Mouse (Mus musculus) left cerebral cortex, adult 18-20 months (tissue): ENCODE measurements around the gene Tll1. TPM values are rescaled to one million over a fixed set of nuclear protein-coding genes. Genes with fewer than 3 reads are reported as not detected.

ENCODE experiments used
- DNase-seq, 2 experiments: peaks; one replicate each; pipeline ENCODE4 v3.0.0; 2021 to 2022; ENCODE audit warnings: low spot score in 2 of 2, mixed read lengths in 1 of 2
- long read RNA-seq, 2 experiments: library from polyadenylated mRNA; stranded (forward); transcript quantifications; one replicate each; pipeline ENCODE4 v2.0.0; 2021
- total RNA-seq, 2 experiments: library from RNA; stranded (reverse); gene quantifications; 2 replicates each; pipeline ENCODE4 v1.2.3; 2021

The Tll1 gene
- 1 to 10 TPM; 1.8 to 3.0 TPM for total RNA-seq
- long read RNA-seq, experiment 1, partial matches to known transcripts = 0 of 2 reads
- long read RNA-seq, experiment 1, other reads (novel, unspliced or antisense) = 2 of 2 reads
- long read RNA-seq, experiment 2, full-length matches to known transcripts = 1 of 2 reads
- long read RNA-seq, experiment 2, partial matches to known transcripts = 0 of 2 reads
- long read RNA-seq, experiment 2, other reads (novel, unspliced or antisense) = 1 of 2 reads

DNA sequence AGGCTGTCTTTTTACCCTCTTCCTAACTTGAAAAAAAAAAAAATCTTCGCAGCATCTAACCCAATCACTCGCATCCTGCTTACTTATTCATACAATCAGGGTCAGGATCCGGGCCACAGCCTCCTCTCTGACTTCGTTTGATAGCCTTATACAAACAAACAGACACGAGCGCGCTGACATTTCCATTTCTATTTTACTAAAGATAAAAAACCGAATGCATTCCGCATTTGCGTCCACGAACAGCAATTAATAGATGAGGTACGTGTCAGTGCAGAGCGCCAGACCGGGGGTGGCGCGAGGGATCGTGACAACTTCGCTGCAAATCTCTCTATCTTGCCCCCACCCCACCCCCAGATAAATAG, at the start of gene Tll1:
Gene Tll1 (minus strand): TSS at position 248 of the 362 bp plus-strand sequence.
- DNase-seq = peak in 1 of 2 experiments; percentile 12

DNA sequence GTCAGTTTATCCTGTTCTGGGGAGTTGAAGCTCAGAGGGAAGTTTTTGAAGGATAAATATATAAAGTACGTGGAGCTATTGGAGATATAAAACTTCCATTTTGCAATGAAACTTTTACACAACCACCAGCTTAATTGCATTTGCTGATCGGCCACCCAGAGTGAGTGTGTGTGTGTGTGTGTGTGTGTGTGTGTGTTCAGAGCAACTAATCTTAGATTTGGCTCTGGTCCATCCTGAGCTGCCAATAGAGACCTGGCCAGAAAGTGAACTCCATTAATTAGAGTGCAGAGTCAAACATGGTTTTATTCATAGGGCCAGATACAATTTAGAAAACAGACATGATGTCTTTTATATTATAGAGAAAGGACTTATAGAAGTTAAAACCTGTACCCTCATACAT, 32.6 kb upstream of the Tll1 start:
- DNase-seq = no peak

DNA sequence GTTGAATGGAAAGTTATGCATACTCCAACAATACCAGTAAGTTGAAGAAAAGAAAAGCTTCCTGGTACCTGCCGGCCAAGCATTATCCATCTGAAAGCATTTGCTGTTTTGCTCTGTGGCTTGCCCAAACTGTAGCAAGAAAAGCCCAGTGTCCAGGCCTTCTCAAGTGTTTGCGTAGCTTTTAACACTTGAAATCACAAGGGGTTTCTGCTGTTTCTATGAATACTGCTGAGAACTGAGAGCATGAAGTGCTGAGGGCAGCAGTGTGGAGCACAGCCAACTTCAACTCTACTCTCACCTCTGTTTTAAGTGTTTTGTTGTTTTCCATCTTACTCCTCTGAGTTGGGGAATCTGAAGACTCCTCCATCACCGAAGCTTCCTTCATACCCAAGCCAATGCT, 15.5 kb upstream of the Tll1 start:
- no peak for DNase-seq

DNA sequence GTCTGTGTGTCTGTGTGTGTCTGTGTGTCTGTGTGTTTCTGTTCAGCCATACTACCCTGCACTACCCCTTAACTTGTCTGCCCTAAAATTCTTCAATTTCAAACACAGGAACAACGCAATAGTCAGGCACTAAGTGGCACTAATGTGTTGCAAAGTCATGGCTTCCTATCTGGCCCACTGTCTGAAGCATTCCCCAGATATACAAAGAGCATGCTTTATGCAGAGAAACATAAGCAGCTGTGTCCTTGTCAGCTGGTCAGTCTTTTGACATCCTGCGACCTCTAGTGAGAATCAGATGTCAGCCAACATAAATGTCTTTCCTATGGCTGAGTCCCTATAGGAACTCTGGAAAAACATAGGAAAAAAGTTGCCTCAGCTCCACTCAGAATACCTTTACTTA, 11.6 kb upstream of the Tll1 start:
- DNase-seq = no peak

DNA sequence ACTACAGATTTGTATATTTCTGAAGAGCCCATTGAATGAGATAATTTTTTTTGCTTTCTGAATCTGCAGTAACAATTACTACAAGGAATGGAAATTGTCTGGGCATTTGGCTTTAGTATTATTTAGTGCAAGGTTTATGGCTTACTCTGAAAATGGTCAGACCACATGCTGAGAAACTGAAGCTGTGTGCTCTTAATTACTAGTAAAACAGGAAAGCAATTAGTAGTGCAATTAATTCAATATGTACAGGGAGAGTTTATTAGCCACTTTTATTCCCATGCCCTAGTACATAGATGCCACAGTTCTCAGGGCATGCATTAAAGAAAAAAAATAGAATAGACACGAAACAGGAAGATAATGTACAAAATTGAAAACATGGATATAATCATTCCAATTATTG, 10.2 kb upstream of the Tll1 start:
- no peak for DNase-seq

DNA sequence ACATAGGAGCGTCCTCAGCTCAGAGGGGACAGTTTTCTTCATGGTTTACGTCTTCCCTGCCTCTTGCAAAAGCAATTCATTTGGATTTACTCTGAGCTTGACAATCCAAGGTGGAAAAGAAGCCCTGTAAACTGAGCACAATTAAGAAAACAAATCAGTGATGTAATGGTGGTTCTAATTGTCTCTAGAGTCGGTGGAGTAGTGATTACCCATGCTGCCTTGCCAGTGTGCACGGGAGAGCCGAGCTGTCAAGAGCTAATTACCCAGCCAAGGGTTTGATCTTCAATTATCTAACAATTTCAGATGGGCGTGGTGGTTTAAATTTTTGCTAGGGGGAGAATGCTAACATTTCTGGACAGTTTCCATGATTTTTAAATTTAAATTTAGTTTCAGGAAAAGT, 9.3 kb upstream of the Tll1 start:
- no peak for DNase-seq

DNA sequence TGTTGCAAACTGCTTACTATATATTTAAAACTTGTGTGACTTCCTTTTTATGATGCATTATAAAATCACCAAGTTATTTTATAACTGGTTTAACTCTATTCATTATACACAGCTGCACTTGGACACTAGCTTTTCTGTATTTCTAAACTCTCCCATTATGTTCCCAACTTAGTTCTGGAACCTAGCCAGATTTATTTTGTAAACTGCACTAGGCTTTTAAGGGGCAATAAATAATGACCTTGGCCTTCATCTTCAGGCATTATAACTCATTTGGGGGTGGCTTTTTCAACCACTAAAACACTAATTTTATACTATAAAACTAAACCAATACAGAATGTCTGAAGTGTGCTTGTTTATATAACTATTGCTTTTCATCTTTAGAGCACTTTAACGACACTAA, 8.8 kb upstream of the Tll1 start:
- no peak for DNase-seq

DNA sequence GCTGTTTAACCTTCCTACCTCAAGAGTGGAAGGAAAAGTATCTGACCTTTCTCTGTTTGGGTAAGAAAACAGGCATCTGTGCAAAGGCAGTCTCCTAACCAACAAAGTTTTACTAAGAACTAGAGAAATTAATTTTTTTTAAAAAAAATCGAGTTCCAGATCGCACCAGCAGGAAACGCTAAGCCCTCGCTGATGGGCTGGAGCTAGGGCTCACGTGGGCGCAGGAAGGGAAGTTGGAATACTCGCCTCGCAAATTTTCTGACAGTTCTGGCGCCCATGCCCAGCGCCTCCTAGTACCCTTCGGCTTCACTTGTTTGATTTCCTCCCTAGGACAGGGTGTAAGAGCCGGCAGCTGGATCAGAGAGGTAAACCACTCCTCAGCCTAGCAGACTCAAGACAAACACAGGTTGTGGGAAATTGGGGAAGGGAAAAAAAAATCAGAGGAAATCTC, 365 bp upstream of the Tll1 start:
- peak; percentile 7 to 16 for DNase-seq

DNA sequence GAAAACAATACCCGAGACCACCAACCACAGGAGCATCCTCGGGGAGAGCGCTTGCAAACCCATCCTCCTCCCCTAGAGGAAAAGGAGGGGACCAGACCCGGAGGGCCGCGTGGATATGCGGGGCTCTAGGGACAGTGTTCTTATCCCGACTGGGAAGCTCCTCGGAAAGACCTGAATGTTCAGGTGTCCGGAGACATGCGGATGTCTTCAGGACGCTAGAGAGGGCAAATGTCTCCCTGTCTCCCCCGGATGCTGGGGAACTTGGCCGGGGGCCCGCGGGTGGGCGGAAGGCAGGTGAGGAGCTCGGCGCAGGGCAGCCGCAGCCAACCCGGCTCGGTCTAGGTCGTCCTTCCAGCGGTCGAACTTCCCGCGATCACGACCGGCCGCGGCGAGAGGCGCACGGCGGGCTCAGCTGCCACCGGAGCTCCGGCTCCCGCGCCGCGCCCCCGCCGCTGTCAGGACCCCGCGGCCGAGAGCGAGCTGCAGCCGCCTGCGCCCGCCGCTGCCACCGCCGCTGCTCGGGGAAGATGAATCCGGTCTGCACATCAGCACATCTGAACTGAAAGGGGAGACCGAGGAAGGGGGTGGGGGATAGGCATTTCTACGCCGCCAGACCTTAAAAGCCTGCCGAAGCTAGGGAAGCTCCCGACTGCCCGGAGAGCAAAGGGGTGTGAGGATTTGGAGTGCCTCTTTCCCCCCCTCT, 599 bp downstream of the Tll1 start:
- peak; percentile 8 to 30 for DNase-seq

DNA sequence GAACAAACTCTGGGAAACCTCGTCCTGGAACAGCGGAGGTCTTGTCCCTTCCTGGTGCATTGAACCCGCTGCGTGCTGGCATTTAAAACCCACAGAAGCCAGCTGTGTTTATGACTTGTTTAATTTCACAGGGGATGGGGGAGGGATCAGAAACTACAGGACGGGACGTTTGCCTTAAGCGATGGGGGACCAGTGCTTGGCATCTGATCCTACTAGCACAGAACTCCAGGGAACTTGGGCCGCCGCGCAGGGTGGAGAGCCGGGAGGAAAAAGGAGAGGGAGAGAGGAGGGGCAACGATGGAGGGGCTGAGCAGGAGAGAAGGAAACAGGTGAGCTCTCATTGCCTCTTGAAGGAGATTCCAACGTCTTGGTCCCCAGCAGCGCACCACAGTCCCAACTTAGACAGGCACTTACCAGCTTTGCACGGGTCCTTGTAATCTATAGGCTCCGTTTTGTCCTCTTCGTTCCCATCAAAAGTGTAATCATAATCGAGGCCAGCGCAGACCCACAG, 1.2 kb downstream of the Tll1 start:
- no peak for DNase-seq

DNA sequence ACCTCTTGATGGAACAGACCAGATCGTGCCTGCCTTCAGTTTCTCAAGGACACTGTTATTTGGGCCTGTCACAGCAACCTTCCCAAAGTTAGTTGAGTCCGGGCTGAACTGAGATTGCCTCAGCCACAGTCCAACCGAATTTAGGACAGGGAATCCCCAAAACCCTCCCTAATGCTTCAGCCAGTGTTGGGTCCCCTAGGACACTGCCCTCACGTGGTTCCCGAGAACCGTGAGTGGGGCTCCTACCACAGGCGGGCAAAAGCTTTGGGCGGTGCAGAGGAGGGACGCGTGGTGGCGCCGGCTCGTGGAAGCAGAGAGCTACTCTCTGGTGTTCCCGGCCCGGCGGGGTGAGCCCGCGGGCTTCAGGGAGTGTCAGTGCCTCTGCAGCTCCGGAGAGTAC, 1.9 kb downstream of the Tll1 start:
- peak; percentile 13 to 32 for DNase-seq

DNA sequence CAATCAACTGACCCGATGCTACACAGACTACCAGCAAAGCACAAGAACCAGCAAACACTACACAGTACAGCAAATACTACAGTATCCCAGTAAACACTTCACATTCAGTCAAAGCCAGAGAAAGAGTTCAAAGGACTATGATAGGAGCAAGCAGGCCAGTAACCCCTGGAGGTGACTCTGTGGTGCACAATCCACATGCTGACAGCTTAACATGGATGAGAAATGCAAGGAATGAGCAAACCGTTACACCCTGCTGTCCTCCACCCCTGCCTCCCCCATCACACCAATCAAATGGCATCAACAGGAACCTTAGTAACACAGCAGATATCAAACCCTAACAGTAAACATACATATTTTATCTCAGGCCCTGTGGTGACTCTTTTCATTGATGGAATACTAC, 7.7 kb downstream of the Tll1 start:
- no peak for DNase-seq

DNA sequence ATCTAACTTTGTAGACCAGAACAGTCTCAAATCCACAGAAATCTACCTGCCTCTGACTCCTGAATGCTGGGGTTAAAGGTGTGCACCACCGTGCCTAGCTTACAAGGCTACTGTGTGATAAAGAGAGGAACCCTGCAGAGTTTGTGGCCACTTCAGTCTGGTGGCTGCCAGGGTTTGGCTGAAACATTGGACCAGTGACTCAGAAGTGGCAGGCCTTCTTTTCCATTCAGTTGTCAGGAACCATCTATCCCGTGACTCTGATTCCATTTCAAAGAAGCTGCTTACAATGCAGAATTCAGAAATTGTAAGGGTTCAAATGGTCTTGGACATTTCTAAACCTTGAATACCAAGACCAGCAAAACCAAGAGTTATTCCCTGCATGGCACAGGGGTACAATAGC, 12.7 kb downstream of the Tll1 start:
- no peak for DNase-seq

DNA sequence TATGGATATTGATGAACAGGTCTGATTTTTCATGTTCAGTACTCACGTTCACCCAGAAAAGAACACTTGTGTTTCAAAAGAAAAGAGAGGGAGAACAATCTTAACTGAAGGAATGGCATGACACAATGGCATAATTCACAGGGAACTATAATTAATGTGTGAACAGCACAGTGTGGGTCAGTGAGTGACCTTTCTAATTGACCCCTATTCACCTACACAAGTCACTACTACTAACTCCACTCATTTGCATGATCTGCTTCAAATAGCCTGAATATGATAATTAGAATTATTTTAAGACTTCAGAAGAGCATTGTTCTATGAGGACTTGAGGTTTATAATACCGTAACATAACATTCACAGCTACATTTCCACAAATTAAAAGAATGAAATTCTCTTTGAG, 18.2 kb downstream of the Tll1 start:
- DNase-seq = no peak

DNA sequence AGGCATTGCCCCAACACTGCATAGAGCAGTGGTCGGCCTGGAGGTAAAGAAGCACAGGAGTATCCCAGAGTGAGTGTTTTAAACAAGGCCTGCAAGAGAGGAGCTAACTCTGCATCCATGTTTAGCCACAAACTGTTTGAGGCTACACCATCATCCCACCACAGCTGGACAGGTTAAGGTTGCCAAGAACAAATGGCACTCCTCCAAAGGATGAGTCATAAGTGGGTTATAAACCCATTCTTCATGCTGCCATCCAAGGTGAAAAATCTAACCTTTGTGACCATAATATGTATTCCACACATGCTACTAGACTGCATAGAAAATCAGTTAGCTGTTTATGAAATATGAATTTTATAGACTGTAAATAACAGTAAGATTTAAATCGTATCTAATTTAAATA, 29.1 kb downstream of the Tll1 start:
- DNase-seq = no peak

DNA sequence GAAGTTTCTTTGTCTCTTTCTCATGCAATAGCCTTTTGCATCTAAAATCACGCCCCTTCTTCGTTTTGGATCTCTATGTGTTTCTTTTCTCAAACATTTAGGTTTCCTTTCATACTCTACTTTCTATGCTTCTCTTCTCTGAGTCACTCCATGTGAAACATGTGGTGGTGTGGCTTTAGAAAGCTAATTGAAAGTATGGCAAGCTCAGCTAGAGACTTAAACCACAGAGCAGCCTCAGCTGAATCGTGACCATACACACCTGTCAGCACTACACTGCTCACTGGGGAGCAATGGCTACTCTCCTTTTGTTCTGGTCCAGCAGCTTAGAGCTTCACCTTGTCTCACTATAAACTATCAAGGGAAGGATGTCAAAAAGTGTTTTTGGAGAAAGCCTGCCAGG, 31.2 kb downstream of the Tll1 start:
- no peak for DNase-seq

DNA sequence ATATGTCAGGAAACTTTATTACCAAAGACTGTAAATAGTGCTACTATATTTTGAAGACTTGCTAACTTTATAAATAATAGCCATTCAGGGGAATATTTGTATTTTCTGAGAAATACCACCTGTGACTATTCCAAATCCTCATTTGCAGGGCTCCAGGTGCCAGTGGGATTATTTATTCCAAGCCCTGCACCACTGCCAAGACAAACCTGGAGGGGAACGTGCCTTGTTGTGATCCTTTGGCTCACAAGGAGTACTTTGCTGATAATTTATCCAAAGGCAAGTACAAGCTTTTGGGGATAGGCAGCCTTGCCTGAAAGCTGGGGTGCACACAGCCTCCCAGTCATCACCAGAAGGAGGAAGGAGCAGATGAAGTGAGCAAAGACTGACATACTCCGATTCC, 32.3 kb downstream of the Tll1 start:
- DNase-seq = no peak

DNA sequence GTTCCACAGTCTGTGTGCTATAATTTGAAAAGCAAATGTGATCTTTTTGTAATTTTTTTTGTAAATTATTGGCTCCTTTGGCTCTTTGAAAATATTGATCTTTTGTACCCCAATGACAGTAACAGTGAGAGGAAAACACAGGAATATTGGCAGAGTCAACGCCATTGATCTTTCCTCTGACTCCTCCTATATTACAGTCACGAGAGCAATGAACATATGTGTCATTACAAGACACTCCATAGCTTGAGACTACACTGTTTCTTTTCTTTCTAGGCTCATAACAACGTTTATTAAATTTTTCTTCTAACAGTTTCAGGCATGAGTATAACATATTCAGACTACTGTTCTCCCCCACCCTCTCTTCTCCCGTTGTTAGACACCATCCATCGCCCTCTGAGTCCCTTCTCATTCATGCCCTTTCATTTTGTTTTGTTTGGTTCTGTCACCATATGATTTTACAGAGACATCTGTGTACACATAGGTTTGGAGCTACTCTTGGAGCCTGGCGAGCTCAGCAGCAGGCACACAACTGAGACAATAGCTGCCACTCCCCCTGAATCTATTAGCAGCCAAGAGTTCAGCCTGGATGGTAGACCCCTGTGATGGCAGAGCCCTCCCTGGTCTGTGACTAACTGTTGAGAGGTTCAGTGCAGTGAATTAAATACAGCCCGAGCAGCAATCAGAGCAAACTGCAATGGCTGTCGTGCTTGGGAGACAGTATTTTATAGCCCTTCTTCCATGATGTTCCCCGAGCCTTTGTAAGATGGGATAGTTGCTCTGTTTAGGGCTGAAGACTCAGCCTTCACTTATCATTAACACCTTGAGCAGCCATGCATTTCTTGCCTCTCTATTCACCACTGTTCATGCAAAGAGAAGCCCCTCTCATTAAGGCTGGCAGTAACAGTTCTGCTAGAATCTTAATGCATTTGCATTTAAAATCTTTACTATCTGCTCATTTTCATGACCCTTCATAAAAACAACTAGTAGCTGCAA, 52.9 kb downstream of the Tll1 start:
- no peak for DNase-seq

DNA sequence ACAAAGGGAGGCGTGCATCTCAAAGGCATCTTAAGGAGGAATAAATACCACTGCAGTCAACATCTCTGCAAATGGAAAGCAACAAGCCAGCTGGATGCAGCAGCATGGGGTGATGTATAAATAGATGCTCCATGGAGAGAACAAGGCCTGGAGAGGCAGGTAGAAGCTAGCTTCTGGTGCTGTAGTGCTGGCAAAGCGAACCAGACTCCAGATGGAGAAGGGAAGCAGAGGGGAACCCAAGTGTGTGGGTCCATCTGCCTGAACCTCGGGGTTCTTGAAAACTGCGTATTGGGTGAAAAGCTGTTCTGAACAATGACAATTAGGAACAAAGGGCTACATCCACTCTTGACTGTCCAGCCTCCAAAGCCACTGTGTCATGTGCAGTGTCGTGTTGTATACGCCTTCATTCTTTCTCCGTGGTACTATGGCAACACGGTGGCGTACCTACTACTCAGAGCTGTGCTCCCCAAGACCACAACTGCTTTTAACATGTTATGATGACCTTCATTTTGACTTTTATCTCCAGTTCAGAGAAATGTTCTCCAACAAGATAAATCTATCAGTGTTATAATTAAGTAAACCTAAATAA, 53.8 kb downstream of the Tll1 start:
- DNase-seq = peak; percentile 5 to 18

DNA sequence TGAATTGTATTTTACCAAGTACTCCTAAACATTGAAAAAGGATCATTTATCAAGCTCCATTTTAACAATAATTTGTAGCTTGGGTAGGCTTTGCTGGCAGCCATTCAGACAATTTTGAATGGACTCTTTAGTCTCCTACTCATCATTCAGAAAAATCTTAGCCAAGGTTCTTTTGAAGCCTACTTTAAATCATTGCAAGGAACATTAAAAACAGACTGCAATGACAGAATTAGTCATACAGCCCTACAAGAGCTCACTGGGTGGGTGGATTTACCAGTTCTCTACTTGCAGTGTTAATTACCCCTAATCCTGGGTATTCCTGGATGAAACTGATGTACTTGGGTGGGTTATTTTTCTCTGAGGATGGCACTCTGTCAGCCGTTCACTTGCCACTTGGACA, 69.5 kb downstream of the Tll1 start:
- DNase-seq = peak in 1 of 2 experiments; percentile 11

DNA sequence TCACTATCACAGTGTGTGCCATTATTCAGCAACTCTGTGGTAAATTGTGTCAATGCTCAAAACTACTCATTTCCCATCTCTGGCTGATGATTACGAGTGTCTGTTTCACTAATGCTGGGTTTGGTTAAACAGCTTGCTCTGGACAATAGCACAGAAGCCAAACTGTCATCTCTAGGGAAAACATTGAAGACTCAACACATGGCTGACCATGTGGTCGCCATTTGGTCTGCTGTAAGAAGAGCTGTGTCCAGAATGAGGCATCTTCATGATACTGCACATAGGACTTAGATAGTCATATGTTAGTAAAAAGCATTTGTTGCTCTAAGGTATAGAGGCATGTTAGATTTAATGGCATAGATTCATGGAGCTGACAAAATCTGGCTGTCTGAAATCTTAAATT, 98.9 kb downstream of the Tll1 start:
- no peak for DNase-seq
